Mouse (Mus musculus) left cerebral cortex, postnatal 10 days (tissue): ENCODE measurements around the gene Ttc16. TPM values are rescaled to one million over a fixed set of nuclear protein-coding genes. Genes with fewer than 3 reads are reported as not detected.

Experiments used
- DNase-seq, 2 experiments: peaks; one replicate each; pipeline ENCODE4 v3.0.0; 2021 to 2022; ENCODE audit warnings: low spot score in 2 of 2, mixed read lengths in 1 of 2; ENCODE audit errors: extremely low spot score in 1 of 2
- intact Hi-C: fragments of 180-260 bp; cut with DNase I; formaldehyde crosslinking; loops from one replicate; pipeline ENCODE4 v1.15.1; 2025
- total RNA-seq, 2 experiments: library from RNA; stranded (reverse); gene quantifications; 2 replicates each; pipeline ENCODE4 v1.2.3; 2021

Gene Ttc16
- total RNA-seq, 2 experiments from 2014 or later, result 0.22 to 0.36 TPM

GRCm38 (mm10) chr2:32752181-32752580 lies 23.3 kb downstream of the Ttc16 start:
- intact Hi-C loops, result no loop called here
- no peak for DNase-seq

DNA sequence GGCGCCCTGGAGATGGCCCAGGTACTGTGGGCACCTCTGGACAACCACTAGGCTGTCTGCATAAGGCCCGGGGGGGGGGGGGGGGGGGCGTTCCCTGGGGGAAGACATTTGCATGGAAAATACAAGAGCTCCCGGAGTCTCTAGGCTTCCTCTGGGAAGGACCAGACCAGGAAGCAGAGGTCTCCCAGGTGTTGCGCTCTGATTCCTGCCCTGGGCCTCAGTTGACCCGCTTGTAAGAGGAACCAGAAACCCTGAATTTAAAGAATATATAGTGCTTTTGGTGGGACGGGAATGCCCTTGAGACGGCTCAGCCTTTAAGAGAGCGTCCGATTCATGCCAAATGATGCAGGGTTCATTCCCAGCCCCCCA lies 23.8 kb downstream of the Ttc16 start:
- no peak for DNase-seq
- intact Hi-C loops, result no loop called here

GRCm38 (mm10) chr2:32750887-32751664 lies 24.4 kb downstream of the Ttc16 start:
- intact Hi-C loops, result no loop called here
- DNase-seq, result no peak

GRCm38 (mm10) chr2:32750199-32750598 lies 25.2 kb downstream of the Ttc16 start:
- DNase-seq, result no peak
- intact Hi-C loops, result no loop called here

DNA sequence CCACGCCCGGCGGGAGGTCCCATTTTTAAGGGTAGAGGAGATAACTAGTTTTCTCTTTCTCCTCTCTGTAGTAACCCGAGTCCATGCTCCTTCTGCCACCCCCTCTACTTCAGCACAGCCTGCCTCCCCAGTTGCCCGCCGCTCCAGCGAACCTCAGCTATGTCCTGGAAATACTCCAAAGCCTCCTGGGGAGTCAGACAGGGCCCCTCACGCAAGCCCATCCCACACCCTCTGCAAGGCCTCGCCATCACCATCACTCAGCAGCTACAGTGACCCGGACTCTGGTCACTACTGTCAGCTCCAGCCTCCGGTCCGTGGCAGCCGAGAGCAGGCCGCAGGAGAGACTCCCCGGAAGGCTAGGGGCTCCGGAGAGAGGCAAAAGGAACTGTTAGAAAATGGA lies 26.4 kb downstream of the Ttc16 start:
- DNase-seq, result no peak
- intact Hi-C loops, result no loop called here

DNA sequence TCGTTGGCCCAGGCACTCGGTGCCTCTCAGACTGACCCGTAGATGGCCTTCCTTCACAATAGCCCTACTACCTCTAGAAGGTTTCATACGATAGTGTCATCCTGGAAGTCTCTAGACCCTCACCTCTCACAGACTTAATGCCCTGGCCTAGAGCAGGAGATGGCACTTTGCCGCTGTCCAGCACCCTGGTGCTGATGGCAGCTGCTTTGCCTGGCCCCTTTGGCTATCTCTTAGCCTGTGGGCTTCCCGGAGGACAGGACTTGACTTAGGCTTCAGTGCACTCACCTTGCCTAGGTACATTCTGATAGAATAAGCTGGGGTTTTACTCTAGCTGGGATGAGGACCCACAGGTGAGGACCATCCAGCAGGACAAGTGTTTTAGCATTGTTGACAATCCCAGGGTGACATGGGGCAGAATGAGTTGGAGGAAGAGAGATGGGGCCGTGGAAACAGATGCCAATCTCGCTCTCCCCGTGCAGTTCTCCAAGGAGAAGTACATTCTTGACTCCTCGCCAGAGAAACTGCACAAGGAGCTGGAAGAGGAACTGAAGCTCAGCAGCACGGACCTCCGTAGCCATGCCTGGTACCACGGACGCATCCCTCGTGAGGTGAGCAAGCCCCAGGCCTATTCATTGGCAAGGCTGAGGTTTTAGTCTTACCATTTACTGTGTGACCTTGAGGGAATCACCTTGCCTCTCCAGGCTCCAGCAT lies 31.0 kb downstream of the Ttc16 start:
- intact Hi-C loops, result no loop called here
- DNase-seq, result no peak

GRCm38 (mm10) chr2:32742173-32742531 lies 33.3 kb downstream of the Ttc16 start:
- intact Hi-C loops, result no loop called here

DNA sequence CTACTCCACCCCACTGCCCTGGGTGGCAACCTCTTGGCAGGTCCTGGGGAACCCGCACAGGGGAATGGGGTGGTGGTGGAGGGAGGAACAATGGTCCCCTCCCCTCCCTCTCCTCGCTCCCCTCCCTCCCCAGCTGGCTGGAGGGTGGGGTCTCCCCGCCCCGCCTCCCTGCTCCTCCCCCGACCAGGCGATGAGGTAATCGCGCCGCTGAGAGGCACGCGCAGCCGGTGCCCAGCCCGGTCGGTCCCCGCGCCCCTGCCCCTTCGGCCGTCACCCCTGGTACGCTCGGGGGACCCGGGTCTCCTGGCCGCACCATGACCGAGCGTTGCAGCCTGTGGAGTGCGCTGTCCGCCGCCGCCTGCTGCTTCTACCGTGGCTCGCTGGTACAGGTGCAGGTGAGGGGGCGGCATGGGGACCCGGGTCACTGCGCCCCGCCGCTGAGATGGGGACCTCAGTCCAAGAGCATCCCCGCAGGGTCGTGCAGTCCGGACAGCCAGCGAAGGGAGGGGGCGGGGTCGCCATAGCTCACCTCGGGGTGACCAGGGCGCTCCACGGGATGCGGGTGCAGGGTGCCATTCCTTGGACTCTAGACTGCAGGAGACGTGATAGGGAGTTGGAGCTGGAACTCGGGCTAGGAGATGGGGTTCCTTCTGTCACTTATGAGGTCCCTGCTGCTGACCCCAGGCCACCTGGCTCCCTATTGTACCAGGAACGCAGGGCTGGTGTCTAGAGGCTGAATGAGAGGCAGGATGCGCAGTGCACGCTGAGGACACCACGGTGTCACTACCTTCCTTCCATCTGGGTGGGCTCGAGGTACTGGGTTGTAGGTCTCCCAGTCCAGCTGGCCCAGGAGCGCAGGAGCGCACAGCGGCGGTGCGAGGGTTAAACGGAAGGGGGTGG lies 33.9 kb downstream of the Ttc16 start:
- intact Hi-C loops, result no loop called here
- peak in 1 of 2 experiments; percentile 80 for DNase-seq

More at GRCm38 (mm10) chr2:32742173-32742531, 33.3 kb downstream of the Ttc16 start:
- DNase-seq, result peak; percentile 80 to 83

DNA sequence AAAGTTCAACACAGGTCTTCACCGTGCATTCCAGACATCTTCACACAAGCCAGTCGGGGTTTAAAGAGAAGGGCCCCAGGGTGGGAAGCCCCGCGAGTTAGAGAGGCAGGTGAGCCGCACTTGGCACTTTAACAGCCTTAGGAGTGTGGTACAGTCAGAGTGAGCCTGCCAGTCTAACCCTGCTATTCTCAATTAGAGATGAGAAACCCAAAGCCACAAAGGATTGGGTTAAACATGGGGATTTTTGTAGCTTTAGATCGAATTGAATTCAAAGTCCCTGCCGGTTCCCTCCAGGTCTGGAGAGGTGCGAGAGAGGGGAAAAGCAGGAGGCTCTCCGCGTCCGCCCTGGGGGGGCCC lies 34.5 kb downstream of the Ttc16 start, which contains the start of gene 6330409D20Rik:
TSS of gene 6330409D20Rik (minus strand) at position 101 of the 357 bp plus-strand sequence.
- intact Hi-C loops, result no loop called here
- DNase-seq, result no peak

DNA sequence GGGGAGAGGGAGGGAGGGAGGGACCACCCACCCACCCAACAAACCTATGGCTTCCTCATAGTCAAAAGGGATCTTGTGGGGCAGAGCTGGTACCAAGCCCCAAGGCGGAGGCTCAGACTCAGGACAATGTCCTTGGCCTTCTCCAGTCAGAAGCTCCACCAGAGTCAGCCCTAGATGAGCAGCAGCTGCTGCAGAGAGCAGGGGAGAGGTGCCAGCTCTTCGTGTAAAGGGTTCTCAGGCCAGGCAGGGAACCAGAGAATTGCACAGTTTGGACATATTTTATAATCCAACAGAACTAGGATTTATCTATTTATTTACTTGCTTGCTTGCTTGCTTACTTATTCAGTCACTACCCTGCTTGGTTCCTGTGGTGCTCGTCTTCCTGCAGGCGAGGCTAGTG lies 36.1 kb downstream of the Ttc16 start:
- intact Hi-C loops, result no loop called here
- no peak for DNase-seq

- no peak for DNase-seq
- intact Hi-C loops, result no loop called here
Measured at GRCm38 (mm10) chr2:32737008-32737407, 38.4 kb downstream of the Ttc16 start.

GRCm38 (mm10) chr2:32736306-32736829 lies 39.1 kb downstream of the Ttc16 start:
- intact Hi-C loops, result no loop called here
- no peak for DNase-seq

DNA sequence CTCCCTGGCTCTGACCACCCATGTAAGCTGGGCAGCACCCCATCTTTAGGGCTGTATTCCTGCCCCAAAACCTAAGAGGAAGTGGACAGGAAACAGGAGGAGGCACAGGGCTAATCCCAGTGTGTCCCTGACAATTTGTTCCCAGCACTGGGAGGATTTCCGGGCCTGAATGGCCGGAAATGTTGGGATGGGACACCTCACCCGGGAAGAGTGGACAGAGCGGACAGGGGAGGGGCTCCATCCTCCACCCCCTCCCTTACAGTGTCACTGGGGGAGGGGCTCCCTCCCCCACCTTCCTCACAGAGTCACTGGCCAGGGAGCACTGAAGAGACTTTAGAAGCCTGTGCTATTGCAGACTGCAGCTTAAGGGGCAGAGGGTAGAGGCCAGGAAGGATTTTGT lies 40.5 kb downstream of the Ttc16 start:
- intact Hi-C loops, result no loop called here
- peak in 1 of 2 experiments; percentile 78 for DNase-seq

DNA sequence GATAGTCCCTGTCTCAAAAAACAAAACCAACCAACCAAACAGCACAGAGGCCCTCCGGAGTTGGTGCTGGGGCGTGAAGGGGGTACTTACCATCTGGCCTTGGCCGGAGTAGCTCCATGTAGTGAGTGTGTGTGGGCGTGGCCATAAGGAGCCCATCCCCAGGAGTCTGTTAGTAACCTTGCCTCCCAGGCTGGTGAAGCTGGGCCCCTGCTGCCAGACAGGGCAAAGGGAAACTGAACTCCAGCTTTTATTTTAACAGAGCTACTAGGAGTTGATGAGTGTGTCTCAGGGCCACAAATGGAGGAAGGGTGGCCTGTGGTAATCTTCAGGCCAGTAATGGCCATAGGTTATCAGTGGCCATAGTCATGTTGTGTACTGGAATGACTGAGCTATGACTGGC lies 41.0 kb downstream of the Ttc16 start:
- intact Hi-C loops, result no loop called here

GRCm38 (mm10) chr2:32732695-32733094 lies 42.7 kb downstream of the Ttc16 start:
- no peak for DNase-seq
- intact Hi-C loops, result no loop called here

More for the DNA sequence above, 41.0 kb downstream of the Ttc16 start:
- DNase-seq, result no peak

GRCm38 (mm10) chr2:32731911-32732310 lies 43.5 kb downstream of the Ttc16 start:
- DNase-seq, result peak in 1 of 2 experiments; percentile 61
- intact Hi-C loops, result no loop called here

GRCm38 (mm10) chr2:32730854-32731253 lies 44.6 kb downstream of the Ttc16 start:
- intact Hi-C loops, result no loop called here

GRCm38 (mm10) chr2:32729547-32729946 lies 45.9 kb downstream of the Ttc16 start:
- no peak for DNase-seq
- intact Hi-C loops, result no loop called here

More at GRCm38 (mm10) chr2:32730854-32731253, 44.6 kb downstream of the Ttc16 start:
- peak in 1 of 2 experiments; percentile 79 for DNase-seq

DNA sequence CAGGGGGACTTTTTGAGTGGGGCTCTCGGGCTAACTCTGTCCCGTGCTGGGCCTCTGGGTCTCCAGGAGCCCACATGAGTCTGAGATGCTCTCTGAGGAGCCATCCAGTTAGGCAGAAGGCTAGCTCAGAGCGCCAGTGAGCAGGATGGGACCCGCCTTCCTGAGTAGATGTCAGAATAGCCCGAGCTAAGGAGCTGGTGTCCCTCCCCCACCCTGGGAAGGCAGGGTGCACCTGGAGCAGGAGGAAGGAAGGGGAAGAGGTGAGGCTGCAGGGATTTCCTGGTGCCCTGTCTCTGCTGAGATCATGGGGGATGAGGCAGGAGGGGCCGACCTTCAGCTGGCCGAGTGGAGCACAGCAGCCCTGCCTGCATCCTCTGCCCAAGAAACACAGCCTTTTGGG lies 47.0 kb downstream of the Ttc16 start:
- DNase-seq, result peak in 1 of 2 experiments; percentile 81
- intact Hi-C loops, result no loop called here
